Mouse (Mus musculus) WW6 (cell line): ENCODE results near the gene Nedd8.
A peak's percentile ranks its signal among the peaks of the same experiment; 100 is the strongest.

Experiments
- DNase-seq: peaks from one replicate; pipeline ENCODE4 v3.0.0-alpha.2; 2013; ENCODE audit warnings: low read depth, low spot score

Nedd8 gene

DNA sequence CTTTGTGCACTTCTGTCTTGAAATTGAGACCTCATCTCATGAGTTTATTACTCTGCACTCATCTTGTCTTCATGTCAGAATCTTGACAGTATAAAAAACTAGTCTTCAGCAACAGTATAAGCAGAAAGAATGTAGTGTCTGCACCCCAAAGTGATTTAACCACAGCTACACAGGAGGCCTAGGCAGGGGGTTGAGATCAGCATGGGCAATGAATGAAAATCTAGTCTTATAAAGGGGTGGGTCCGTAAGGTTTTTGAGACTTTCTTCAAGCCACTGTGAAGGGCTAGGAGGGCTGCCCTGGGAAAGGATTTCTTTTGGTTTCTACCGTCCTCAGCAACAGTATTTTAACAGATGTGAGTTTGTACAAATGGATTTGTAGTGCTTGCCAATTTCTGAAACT is 11.3 kb downstream of the Nedd8 start:
- no peak for DNase-seq

DNA sequence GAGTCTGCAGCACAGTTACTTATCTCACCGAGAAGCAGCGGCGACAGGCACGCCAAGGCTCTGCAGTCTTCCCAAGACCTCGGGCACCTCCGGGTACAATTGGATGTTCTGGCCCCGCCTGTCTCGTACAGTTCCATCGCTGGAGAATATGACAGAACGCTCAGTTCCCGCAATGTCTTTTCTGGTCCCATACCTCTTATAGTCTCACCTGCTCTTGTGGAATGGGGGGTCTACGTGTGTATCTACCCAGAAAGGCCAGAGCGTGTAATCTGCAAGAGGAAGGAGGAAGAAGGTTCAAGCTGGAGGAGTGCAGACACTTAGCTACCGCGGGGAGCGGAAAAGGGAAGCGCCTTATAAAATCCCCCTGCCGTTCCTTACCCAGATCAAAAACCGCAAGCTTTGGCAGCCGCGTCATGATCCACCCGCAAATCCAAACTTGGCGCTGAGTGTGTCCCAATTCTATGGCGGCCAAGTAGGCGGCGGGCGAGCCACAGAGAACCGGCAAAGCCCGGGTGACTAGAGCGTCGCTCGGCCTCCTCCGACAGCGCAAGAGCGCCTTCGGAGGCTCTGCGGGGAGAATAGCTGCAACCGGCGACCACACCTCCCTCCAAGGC is 11.9 kb downstream of the Nedd8 start, which contains the start of gene Mdp1:
Gene Mdp1 (minus strand): TSS at position 549 of the 614 bp plus-strand sequence.
- peak; percentile 52 for DNase-seq

DNA sequence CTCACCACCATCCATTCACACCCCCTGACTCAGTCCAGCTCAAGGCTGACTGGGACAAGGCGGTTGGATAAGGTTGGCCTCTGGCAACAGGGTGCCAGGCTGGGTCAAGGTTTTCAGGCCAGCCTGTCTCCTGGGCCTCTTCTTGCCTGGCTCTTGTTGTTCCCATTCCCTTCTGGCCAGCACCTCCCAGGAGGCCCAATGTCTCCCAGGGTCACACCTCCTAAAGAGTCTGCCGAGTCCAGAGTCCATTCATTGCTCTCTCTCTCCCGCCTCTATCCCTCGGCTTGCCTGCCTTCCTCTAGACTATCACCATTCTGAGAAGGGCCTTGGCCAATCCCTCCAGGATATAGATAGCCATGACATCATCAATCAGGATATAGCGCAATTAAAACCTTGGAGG is 13.9 kb downstream of the Nedd8 start:
- no peak for DNase-seq

DNA sequence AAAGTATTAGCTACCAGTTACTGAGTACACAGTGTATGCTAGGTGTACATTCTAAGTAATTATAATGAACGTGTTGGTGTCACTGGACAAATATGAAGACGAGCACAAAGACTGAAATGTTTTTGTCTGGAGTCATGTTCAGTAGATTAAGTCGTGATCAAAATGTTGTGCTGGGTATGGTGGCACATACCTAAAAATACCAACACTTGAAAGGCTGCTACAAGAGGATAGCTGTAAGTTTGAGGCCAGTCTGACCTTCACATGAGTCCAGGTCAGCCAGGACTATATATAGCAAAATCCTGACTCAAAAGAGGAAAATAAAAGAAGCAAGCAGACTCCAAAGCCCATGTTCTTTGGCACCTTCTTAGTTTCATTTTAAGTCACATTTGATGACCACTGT is 15.0 kb downstream of the Nedd8 start:
- DNase-seq = no peak

DNA sequence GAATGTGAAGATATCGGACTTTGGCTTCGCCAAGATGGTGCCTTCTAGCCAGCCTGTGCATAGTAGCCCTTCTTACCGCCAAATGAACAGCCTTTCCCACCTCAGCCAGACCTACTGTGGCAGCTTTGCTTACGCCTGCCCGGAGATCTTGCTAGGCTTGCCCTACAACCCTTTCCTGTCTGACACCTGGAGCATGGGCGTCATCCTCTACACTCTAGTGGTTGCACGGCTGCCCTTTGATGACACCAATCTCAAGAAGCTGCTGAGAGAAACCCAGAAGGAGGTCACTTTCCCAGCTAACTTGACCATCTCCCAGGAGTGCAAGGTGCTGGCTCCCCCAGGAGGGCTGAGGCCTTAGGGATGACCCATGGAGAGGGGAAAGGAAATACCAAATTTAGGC is 20.4 kb downstream of the Nedd8 start:
- DNase-seq = no peak

DNA sequence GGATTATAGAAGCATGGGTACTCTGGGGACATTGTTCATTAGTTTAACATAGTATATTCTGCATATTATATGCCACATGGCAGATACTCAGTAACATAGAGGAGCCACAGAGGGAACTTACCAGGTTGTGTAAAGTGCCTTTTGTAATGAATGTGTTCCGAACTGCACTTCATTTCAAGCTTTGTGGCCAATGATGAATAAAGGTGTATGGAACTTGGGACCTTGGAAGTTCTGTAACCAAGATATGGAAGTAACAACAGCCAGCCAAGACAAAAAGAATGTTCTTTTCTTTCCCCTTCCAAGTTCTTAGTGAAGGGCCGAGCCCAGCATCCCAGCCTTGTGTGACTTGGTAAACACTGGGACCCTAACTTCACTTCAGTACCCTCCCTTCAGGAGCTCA is 22.0 kb downstream of the Nedd8 start, which contains the start of gene Tssk4:
Gene Tssk4 (plus strand): TSS at position 301 of the 400 bp plus-strand sequence.
- no peak for DNase-seq

DNA sequence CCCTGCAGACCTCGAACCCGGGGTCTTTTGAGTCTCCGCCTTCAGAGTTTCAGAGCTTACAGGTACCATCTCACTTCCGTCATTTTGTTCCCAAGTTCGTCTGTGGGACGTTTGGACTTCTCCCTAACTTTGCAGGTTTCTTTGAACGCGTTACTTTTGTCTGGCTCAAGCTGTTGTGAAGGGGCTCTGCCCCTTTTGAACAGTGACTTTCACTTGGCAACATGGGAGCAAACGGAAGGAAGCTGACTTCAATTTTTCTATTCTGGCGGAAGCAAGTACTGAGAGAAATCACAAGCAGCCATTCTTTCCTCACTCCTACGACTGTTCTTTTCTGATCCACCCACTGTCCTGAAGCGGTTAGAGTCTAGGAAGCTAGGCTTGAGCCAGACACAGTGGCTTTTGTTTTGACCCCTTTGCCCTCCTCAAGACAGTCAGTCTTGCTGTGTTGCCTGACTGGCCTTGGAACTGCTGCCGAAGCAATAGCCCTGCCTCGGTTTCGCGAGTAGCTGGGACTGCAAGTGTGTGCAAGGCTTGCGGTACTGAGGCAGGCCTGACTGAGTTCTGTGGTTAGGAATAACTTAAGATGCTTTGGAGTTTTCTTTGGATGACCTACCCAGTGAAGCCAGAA is 27.5 kb downstream of the Nedd8 start:
- no peak for DNase-seq

DNA sequence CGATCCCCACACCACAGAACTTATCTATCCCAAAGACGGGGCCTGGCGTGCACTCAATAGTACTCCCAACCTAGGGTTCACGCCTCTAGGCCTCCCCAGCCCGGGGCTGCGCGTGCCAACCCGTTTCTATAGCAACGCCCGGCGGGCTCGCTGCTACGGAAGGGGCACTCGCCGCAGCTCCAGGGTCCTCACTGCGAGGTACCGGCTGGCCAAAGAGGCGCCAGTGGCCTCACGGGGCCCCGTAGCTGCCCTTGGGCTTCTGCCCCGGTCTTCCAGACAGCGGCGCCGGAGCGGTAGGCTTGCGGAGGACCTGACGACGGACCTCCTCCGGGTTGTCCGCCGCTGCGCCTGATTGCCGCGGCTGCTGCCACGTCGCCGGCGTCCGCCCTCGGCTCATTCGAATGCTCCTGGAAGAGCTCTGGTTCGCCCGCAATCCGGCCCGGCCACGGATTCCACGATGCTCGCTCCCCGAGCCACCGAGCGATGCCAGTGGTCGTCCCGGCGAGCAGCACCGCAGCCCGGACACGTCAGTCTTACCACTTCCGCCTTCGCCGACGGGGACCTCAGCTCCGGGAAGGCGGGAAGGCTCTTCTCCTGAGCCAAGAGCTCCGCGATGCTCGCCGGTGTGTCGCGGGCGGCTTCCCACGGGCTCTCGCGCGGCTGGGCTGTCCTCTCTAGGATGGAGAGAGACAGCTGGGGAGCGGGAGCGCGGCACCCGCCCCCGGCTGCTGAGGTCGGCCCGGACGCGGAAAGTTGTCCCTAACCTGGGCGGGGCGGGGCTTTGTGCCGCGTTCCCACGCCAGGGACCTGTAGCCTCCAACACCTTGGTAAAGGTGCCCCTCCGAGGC is 28.6 kb downstream of the Nedd8 start, which contains the start of gene Tm9sf1:
Gene Tm9sf1 (minus strand): TSS at position 747 of the 848 bp plus-strand sequence.
- DNase-seq = peak; percentile 50

DNA sequence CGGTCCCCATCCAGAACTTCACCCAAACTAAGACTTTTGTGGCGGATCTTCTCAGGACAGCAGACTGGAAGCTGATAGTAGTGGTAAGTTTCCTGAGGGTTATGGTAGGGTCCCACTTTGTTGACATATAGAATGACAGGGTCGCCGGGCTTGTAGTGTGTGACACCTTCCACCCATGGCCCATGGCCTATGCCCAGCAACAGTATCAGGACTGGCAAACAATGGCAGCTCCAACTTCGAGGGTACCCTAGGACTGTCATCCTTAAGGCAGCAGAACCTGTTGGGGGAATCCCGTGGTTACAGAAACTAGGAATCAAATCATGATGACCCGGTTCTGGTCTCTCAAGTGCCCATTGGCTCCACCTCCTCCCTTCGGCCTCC is 29.3 kb downstream of the Nedd8 start:
- no peak for DNase-seq

DNA sequence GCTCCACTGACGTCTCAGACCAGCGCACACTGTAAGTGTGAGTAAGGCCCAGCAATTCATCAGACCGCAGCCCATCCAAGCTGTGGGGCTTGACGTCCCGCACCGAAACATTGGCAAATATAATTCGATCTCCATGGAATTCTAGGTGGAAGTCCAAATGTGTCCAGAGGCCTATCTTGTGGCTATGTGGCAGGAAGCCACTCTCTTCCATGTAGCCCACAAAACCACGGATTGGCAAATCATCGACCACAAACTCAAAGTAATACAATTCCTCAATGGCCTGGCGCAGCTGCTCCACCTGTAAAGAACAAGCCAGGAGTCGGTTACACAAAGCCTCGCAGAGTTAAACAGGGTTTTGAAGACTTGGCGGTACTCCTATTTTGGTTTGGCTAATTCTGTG is 30.6 kb downstream of the Nedd8 start:
- DNase-seq = no peak

DNA sequence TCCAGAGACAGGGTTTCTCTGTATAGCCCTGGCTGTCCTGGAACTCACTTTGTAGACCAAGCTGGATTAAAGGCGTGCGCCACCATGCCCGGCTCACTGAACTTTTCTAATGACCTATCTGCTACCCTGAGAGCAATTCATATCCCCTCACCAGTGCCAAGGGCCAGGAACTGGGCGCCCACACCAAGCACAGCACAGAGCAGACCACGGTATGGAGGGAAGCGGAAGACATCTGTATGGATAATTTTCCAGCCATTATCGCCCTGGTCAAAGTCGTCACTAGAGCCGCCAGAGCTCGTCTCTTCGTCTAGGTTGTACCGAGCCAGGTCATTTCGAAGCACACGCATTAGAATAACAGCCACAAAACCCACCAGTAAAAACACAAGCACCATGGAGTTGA is 31.1 kb downstream of the Nedd8 start:
- no peak for DNase-seq

DNA sequence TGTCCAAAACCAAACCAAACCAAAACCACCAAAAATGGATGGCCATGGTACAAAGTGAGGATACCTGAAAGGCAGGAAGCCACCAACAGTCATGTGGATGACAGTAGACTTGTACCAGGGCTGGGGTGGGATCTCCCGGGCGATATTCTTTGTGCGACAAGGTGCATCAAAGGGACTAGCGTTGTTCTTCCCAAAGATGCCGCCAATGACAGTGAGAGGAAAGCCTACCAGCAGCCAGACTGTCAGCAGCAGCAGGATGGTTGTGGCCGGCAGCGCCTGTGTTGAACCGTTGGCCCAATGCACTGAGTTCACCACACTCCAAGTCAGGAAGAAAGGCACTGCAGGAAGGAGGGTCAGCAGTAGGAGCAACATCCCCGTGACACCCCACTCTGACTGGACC is 34.1 kb downstream of the Nedd8 start, which contains the start of gene Gm49378:
Gene Gm49378 (minus strand): TSS at position 101 of the 400 bp plus-strand sequence.
- DNase-seq = no peak

DNA sequence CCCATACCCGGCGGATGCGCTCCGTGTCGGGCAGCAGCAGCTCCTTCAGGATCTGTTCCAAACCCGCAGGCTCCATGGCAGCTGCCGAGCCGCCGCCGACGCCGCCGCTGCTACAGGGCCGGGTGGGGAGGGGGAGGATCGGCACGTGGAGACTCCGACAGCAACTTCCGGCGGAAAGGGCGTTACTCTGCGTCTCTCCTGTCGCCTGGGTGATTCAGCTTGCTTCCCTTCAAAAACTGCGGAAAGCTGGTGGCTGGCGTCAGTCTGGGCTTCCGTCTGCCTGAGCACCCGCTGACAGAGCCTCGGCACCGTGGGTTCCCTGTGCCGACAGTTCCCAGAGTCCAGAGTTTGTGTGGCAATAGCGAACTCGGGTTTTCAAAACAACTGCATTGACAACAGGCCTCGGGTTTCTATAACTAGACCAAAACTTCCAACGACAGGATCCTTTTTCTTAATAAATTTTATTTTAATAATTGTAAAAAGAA is 36.4 kb downstream of the Nedd8 start, which contains the start of gene Ipo4:
Gene Ipo4 (minus strand): TSS at position 435 of the 485 bp plus-strand sequence.
- peak; percentile 71 for DNase-seq

DNA sequence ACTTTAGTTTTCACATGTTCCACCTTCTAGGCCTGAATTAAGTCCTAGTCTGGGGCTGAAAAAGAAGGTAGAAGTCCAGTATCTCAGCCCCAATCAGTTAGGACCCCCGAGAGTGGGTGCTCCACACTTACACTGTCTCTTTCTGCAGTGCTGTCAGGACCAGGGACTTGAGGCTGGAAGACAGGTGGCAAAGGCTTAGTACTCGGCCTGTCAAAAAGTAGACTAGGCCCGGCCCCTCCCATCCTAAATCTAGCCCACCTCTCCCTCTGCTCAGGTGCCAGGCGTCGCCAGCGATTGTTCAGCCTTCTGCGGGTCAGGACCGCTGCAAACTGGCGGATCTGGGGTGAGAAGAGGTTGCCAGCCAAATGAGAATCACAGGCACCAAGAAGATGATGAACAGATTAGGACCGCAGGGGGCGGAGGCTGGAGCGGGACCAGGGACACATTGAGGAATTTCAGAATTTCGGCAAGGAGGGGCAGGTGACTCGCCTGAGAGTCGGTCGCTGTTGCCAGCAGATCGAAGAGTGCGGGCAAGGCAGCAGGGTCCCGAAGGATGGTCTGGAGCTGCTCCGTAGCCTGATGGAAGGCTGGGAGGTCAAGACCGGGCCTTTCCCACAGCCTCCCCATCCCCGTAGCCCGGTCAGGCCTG is 36.9 kb downstream of the Nedd8 start:
- DNase-seq = no peak

DNA sequence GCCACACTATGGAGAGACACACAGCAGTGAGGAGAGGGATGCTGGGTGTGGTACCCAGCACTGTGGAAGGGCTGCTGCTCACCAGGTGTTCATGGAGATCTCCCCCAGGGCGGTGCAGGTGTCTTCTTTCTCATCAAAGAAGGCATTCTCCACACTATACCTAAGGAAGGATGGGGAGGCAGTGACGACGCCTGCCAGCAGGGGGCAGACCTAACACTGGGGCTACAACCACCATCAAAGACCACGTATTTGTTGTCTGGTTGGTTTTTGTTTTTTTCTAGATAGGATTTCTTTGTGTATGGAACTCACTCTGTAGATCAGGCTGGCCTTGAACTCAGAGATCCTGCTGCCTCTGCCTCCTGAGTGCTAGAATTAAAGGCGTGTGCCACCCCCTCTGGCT is 42.6 kb downstream of the Nedd8 start:
- DNase-seq = no peak

DNA sequence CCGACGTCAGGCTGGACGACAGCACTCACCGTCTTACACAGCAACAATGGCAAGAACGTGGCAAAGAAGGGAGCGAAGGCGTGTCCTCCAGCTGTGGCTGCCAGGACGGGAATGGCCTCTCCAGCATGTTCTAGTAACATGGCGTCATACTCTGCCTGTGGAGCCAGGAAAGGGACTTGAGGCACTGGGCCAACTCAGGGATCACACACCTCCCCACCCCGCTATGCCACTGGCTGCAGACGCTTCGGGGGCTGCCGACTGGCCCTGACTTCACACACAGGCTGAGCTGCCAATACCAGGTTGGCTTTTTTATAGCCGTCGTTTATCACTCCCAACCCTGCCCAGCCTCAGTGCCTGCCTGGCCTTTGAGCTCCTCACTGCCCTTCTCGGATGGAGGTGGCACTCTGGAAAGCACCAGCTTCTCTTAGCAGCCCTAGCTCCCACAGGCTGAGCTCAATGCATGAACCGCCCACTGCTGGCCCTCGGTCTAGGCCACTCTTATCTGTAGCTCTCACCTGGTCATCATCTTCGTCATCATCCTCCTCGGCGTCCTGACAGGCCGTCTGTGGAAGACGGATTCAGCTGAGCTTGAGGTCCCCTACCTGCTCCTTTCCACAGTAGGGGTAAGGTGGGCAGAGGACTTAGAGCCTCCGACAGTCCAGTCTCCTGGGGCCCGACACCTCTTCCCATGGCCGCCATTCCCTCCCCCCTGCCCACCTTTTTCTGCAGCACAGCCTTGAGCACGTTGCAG is 43.7 kb downstream of the Nedd8 start:
- no peak for DNase-seq

DNA sequence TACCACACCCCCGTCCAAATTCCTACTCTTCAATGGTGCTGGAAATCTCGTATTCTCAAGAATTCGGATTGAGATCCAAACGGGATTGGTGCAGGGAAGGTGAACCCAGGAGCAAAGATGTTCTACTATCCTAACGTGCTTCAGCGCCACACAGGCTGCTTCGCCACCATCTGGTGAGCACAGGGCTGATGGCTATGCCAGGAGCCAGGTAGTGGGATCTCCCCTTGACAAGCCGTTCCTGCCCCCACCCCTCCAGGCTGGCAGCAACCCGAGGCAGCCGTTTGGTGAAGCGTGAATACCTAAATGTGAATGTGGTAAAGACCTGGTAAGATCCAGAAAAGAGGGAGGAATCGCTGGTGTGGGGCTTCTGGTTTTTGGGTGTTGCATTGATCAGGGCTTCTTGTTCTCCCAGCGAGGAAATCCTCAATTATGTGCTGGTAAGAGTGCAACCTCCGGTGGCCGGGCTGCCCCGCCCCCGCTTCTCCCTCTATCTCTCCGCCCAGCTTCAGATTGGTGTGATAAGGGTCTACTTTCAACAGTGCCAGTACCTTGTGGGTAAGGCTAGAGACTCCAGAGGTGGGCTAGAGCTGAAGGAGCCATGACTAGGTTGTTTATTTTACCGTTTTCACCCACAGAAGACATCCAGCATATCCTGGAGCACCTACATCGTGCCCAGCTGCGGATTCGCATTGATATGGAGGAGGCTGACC is 53.3 kb downstream of the Nedd8 start:
- no peak for DNase-seq

DNA sequence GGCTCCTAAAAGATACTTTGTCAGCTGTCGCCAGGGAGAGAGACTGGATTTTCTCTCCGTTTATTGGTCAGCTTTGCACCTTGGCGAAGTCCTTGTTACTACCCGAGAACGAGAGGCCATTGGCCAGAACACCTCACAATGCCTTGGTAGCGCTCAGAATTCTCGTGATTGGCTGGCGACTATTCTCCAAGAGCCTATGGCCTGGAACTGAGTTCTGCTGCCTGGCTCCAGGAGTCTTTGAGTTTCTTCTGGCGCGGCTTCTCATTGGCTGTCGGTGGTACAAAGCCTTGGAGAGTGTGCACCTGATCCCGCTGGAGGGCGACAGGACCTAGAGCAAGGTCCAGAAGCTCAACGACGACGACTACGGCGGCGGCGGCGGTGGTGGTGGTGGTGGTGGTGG is 54.1 kb downstream of the Nedd8 start, which contains the start of gene Rec8:
Gene Rec8 (plus strand): TSS at position 216 of the 400 bp plus-strand sequence.
- DNase-seq = peak; percentile 80

DNA sequence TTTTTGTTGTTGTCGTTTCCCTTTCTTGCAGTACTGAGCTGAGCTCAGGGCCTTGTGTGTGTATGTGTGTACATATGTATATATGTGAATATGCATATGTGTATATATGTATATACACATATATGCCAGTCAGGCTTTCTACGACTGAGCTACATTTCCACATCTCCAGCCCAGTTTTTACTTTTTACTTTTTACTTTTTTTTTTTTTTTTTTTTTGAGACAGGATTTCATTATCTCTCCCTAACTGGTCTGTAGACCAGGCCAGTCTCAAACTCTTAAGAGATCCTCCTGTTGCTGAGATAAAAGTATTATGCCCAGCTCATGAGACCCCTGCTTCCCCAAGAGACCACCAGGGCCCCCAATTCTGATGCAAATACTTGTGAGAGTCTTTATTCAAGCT is 55.1 kb downstream of the Nedd8 start:
- DNase-seq = no peak

DNA sequence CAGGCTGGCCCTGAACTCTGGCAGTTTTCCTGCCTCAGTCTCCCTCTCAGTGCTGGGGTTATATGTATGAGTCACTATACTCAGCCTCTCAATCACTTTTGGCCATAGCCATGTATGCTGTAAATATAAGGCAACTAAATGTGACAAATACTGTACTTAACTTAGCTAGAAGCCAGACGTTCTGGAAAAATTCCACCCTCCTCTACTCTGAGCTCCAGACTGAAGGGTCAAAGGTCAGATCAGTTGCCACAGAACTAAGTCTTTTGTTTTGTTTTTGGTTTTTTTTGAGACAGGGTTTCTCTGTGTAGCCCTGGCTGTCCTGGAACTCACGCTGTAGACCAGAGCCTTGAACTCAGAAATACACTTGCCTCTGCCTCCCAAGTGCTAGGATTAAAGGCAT is 56.0 kb downstream of the Nedd8 start:
- DNase-seq = no peak
